Mouse (Mus musculus) myocyte (in vitro differentiated cells): ENCODE results near the gene Lyrm7. TPM values are rescaled to one million over a fixed set of nuclear protein-coding genes. Genes with fewer than 3 reads are reported as not detected.

Experiments
- H3K27me3 ChIP-seq: one replicate; pipeline ENCODE4 v1.6.1; 2011; ENCODE audit not compliant: control insufficient read depth, insufficient read depth, insufficient read length
- H3K36me3 ChIP-seq: one replicate; pipeline ENCODE4 v1.6.1; 2011; ENCODE audit not compliant: control insufficient read depth, insufficient read depth
- H3K4me2 ChIP-seq: one replicate; pipeline ENCODE4 v1.6.1; 2011; ENCODE audit warnings: low read depth, control low read depth
- H3K4me3 ChIP-seq: one replicate; pipeline ENCODE4 v1.5.1; 2011; ENCODE audit warnings: mild to moderate bottlenecking, control low read depth, moderate library complexity
- H3K79me2 ChIP-seq: one replicate; pipeline ENCODE4 v1.6.1; 2011; ENCODE audit not compliant: control insufficient read depth, insufficient read depth
- H3ac ChIP-seq: one replicate; pipeline ENCODE4 v1.6.1; 2011; ENCODE audit not compliant: control insufficient read depth, insufficient read length
- CEBPB ChIP-seq: IDR thresholded peaks from 2 replicates; pipeline ENCODE4 v1.6.1; 2011; ENCODE audit warnings: mild to moderate bottlenecking, moderate library complexity; ENCODE audit not compliant: poor library complexity, insufficient read depth, severe bottlenecking
- E2F4 ChIP-seq: IDR thresholded peaks from one replicate; pipeline ENCODE4 v1.6.1; 2011; ENCODE audit warnings: mild to moderate bottlenecking, control low read depth, moderate library complexity; ENCODE audit not compliant: insufficient read depth
- MAX ChIP-seq: IDR thresholded peaks from one replicate; pipeline ENCODE4 v1.6.1; 2011; ENCODE audit warnings: low read depth, mild to moderate bottlenecking, control low read depth
- MYOD1 ChIP-seq, 3 experiments: IDR thresholded peaks; one replicate each; pipeline ENCODE4 v1.6.1; 2011; ENCODE audit warnings: control low read depth in 2 of 3, low read depth in 2 of 3, mild to moderate bottlenecking in 2 of 3, moderate library complexity in 1 of 3; ENCODE audit not compliant: insufficient read length in 2 of 3, control insufficient read depth in 1 of 3
- MYOG ChIP-seq, 3 experiments: IDR thresholded peaks; one replicate each; pipeline ENCODE4 v1.6.1; 2011; ENCODE audit warnings: control low read depth in 2 of 3, low read depth in 2 of 3, mild to moderate bottlenecking in 2 of 3; ENCODE audit not compliant: insufficient read length in 2 of 3, control insufficient read depth in 1 of 3, insufficient read depth in 1 of 3
- POLR2A ChIP-seq: IDR thresholded peaks from one replicate; pipeline ENCODE4 v1.6.1; 2011; ENCODE audit warnings: low read depth, mild to moderate bottlenecking, control low read depth, moderate library complexity; ENCODE audit not compliant: insufficient read length
- POLR2AphosphoS2 ChIP-seq: IDR thresholded peaks from one replicate; pipeline ENCODE4 v1.6.1; 2011; ENCODE audit warnings: low read depth, control low read depth; ENCODE audit not compliant: insufficient read length
- REST ChIP-seq: IDR thresholded peaks from one replicate; pipeline ENCODE4 v1.6.1; 2011; ENCODE audit warnings: mild to moderate bottlenecking, control low read depth, moderate library complexity; ENCODE audit not compliant: insufficient read depth, insufficient read length
- SRF ChIP-seq: IDR thresholded peaks from one replicate; pipeline ENCODE4 v1.6.1; 2011; ENCODE audit warnings: low read depth; ENCODE audit not compliant: control insufficient read depth, insufficient read length
- TCF12 ChIP-seq: IDR thresholded peaks from one replicate; pipeline ENCODE4 v1.6.1; 2011; ENCODE audit warnings: mild to moderate bottlenecking, control low read depth; ENCODE audit not compliant: poor library complexity, insufficient read depth, severe bottlenecking
- TCF3 ChIP-seq: IDR thresholded peaks from one replicate; pipeline ENCODE4 v1.6.1; 2011; ENCODE audit warnings: low read depth, control low read depth; ENCODE audit not compliant: insufficient read length
- USF1 ChIP-seq: IDR thresholded peaks from one replicate; pipeline ENCODE4 v1.6.1; 2011; ENCODE audit warnings: low read depth, mild to moderate bottlenecking, control low read depth, moderate library complexity
- polyA plus RNA-seq: library from polyadenylated mRNA; unstranded; fragments of >200 nt; fragmentation: generic; extraction: Trizol; gene quantifications from one replicate; pipeline ENCODE4 v1.2.1, GENCODE M21; 2012; ENCODE audit warnings: missing spikeins

Gene Lyrm7
- polyA plus RNA-seq, 1 experiment, result 2.2 TPM

DNA sequence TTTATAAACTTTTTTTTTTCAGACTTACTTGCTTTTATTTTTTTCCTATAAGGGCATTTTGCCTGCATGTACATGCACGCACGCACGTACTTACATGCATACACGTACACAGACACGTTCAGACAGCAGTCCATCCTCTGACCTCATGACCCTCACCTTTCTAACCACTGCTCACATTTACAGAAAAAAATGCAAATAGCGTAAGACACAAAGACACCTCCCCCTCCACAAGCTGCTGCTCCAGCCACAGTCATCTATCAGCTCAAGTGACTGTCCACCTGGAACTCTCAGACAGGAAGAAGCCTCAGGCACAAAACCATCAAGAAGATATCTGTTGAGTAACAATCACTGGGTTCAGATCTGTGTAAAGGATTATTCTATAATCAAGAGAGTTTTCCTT is 78.5 kb downstream of the Lyrm7 start:
- Histone ChIP-seq H3K36me3 (no peaks in the 10 kb centered on the region), H3K4me2 (no peak overlapping the region), H3K4me3 (no peak overlapping the region), H3K79me2 (peaks cover 94% of the 10 kb centered on the region), H3K27me3 (no peaks in the 10 kb centered on the region), H3ac (no peak overlapping the region)
- TF ChIP-seq POLR2AphosphoS2 (no peak), SRF (no peak), CEBPB (no peak), MYOD1 (IDR thresholded peaks at IDR 0.05; ENCODE audit: control insufficient read depth in 1 of 3, insufficient read length in 2 of 3, low read depth in 2 of 3) (no peak), MYOG (IDR thresholded peaks at IDR 0.05; ENCODE audit: control insufficient read depth in 1 of 3, insufficient read depth in 1 of 3, insufficient read length in 2 of 3, low read depth in 2 of 3) (no peak), E2F4 (no peak), TCF12 (no peak)

DNA sequence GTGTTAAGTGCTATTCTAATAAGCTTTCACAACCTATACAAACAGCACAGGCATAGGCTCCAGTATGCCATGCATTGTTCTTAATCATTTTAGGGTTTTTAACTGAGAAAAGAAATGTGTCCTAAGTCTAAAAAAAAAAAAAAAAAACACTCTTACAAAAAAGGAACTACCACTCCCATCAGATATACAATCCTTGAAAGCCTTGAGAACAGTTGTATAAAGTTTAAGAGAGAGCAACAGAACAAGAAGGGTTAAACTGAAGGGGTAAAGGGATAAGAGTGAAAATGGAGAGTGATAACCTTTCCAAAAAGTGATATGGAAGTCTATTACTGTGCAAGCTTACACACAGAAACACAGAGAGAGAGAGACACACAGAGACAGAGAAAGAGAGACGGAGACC is 80.8 kb downstream of the Lyrm7 start:
- no peaks in the 10 kb centered on the region for H3K36me3 ChIP-seq
- H3K79me2 ChIP-seq, result peaks cover 96% of the 10 kb centered on the region
- H3K27me3 ChIP-seq, result no peaks in the 10 kb centered on the region
- no peak overlapping the region for H3K4me2 ChIP-seq
- no peak overlapping the region for H3ac ChIP-seq
- no peak for TF ChIP-seq MAX
- TF ChIP-seq POLR2AphosphoS2, result no peak
- TF ChIP-seq TCF12, result no peak
- TF ChIP-seq MYOG (IDR thresholded peaks at IDR 0.05; ENCODE audit: control insufficient read depth in 1 of 3, insufficient read depth in 1 of 3, insufficient read length in 2 of 3, low read depth in 2 of 3), result no peak
- no peak for TF ChIP-seq E2F4
- no peak for TF ChIP-seq CEBPB
- no peak for TF ChIP-seq TCF3
- no peak for TF ChIP-seq REST
- no peak for TF ChIP-seq SRF
- no peak for TF ChIP-seq USF1
- no peak for TF ChIP-seq MYOD1 (IDR thresholded peaks at IDR 0.05; ENCODE audit: control insufficient read depth in 1 of 3, insufficient read length in 2 of 3, low read depth in 2 of 3)
- no peak for TF ChIP-seq POLR2A
- no peak overlapping the region for H3K4me3 ChIP-seq

DNA sequence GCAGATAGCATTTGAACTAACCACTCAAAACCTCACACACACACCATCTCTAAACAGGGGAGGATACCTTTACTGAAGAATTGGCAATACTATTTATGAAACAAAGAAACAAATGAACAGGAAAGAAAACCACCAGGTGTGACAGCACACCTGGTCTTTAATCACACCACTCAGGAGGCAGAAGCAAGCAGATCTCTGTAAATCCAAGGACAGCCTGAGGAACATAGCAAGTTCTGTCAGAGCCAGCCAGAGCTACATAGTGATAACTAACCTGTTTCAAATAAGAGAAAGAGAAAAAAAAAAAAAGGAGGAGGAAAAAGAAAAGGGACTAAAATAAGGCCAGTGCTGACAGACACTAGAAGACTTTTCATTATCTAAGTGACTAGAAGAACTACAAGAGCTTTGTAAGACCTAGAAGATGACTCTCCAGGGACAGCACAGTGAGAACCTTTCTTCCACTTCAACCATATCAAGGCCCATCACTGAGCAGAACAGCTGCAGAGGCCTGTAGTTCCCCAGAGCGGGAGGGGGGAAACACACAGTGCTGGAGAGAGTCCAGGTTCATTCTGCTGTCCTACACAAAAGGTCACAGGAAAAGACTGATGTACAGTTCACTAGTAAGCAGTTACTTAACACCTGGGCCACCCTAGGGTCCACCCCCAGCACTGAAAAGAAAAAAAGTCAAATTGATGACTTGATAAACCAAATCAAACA is 82.4 kb downstream of the Lyrm7 start:
- Histone ChIP-seq H3K36me3 (no peaks in the 10 kb centered on the region), H3ac (no peak overlapping the region), H3K4me2 (peak overlapping the region; percentile 57), H3K79me2 (peaks cover 96% of the 10 kb centered on the region), H3K27me3 (no peaks in the 10 kb centered on the region), H3K4me3 (no peak overlapping the region)
- TF ChIP-seq TCF3 (no peak), USF1 (no peak), REST (no peak), MYOD1 (IDR thresholded peaks at IDR 0.05; ENCODE audit: control insufficient read depth in 1 of 3, insufficient read length in 2 of 3, low read depth in 2 of 3) (peak; percentile 65 to 84 (median 74)), POLR2AphosphoS2 (no peak), MYOG (IDR thresholded peaks at IDR 0.05; ENCODE audit: control insufficient read depth in 1 of 3, insufficient read depth in 1 of 3, insufficient read length in 2 of 3, low read depth in 2 of 3) (peak; percentile 12 to 87 (median 81))

DNA sequence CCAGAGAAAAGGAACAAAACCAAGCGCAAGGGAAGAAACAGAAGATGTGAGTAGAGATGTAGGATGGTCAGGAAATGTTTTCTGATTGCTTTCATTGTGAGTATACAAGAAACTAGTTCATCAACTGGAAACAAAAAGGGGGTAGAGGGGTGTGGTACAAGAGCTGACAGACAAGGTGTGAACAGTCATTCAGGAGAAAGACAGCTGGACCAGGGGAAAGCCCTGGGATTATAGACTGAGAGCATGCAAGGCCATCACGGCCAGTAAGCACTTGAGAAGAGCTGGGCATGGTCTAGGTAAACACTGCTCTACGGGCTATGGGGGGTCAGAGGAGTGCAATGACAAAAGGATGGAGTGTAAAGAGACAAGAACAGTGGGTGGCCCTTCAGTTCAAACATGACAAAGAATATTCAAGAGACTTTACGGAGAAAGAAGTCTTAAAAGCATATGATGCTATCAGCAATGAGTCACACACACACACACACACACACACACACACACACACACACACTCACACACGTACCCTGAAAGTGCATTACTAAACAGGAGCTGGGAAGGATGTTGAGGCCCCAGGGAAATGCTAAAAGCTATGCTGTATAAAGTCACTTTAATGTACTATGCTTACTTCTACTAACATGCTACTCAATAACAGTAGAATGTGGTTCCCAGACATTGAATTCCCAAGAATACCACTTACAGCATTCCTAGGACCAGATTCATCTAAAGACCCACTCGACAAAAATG is 83.2 kb downstream of the Lyrm7 start:
- no peaks in the 10 kb centered on the region for H3K36me3 ChIP-seq
- H3ac ChIP-seq, result no peak overlapping the region
- peaks cover 96% of the 10 kb centered on the region for H3K79me2 ChIP-seq
- H3K27me3 ChIP-seq, result no peaks in the 10 kb centered on the region
- H3K4me3 ChIP-seq, result no peak overlapping the region
- no peak for TF ChIP-seq TCF3
- no peak for TF ChIP-seq E2F4
- no peak for TF ChIP-seq REST
- TF ChIP-seq MYOD1 (IDR thresholded peaks at IDR 0.05; ENCODE audit: control insufficient read depth in 1 of 3, insufficient read length in 2 of 3, low read depth in 2 of 3), result no peak
- TF ChIP-seq MYOG (IDR thresholded peaks at IDR 0.05; ENCODE audit: control insufficient read depth in 1 of 3, insufficient read depth in 1 of 3, insufficient read length in 2 of 3, low read depth in 2 of 3), result no peak
- no peak for TF ChIP-seq MAX
- no peak for TF ChIP-seq USF1
- TF ChIP-seq CEBPB, result no peak
- no peak for TF ChIP-seq POLR2AphosphoS2
- no peak for TF ChIP-seq TCF12
- TF ChIP-seq SRF, result no peak
- no peak for TF ChIP-seq POLR2A
- peak overlapping the region; percentile 57 for H3K4me2 ChIP-seq

Other genes starting within 250 kb of the Lyrm7 start
- gene Cdc42se2, start 73.2 kb downstream of the Lyrm7 start, polyA plus RNA-seq, result 51.0 TPM
- 860 TPM for gene Hint1, start 5.5 kb upstream of the Lyrm7 start, polyA plus RNA-seq
- gene Gpx3, start 41.5 kb upstream of the Lyrm7 start, polyA plus RNA-seq, result 9.4 TPM
- gene Tnip1, start 102.0 kb upstream of the Lyrm7 start, polyA plus RNA-seq, result 34.5 TPM
- 722 TPM for gene Anxa6, start 172.5 kb upstream of the Lyrm7 start, polyA plus RNA-seq
- gene Ccdc69, start 217.2 kb upstream of the Lyrm7 start, polyA plus RNA-seq, result 0.11 TPM
- 5.8 TPM for gene Gm2a, start 237.2 kb upstream of the Lyrm7 start, polyA plus RNA-seq